Mouse (Mus musculus) kidney, embryonic 14.5 days (tissue): ENCODE results near the gene Mxra8. TPM values are rescaled to one million over a fixed set of nuclear protein-coding genes. Genes with fewer than 3 reads are reported as not detected.

ENCODE experiments used
- ATAC-seq: fragments of 200-750 bp; cut with Nextera tagmentation; 2 replicates; pipeline ENCODE4 v1.8.0; 2017; ENCODE audit warnings: moderate number of reproducible peaks, mild to moderate bottlenecking, moderate TSS enrichment, moderate library complexity; ENCODE audit not compliant: low FRiP score, low TSS enrichment
- H3K27ac ChIP-seq: fragments of 300-500 bp; sonication (generic); 2 replicates; pipeline ENCODE4 v1.5.1; 2014; ENCODE audit warnings: low read depth, mild to moderate bottlenecking, low read length, moderate library complexity, mixed read lengths
- H3K27me3 ChIP-seq: fragments of 300-500 bp; sonication (generic); 2 replicates; pipeline ENCODE4 v1.6.1; 2014; ENCODE audit warnings: mild to moderate bottlenecking, low read length; ENCODE audit not compliant: control insufficient read depth, insufficient read depth
- H3K36me3 ChIP-seq: fragments of 300-500 bp; sonication (generic); 2 replicates; pipeline ENCODE4 v1.6.1; 2014; ENCODE audit warnings: low read length, mixed read lengths; ENCODE audit not compliant: control insufficient read depth, insufficient read depth
- H3K4me1 ChIP-seq: fragments of 300-500 bp; sonication (generic); 2 replicates; pipeline ENCODE4 v1.6.1; 2014; ENCODE audit warnings: low read length, mixed read lengths; ENCODE audit not compliant: control insufficient read depth, insufficient read depth
- H3K4me2 ChIP-seq: fragments of 300-500 bp; sonication (generic); replicated peaks from 2 replicates; pipeline ENCODE4 v1.6.1; 2014; ENCODE audit warnings: low read depth, mild to moderate bottlenecking, low read length
- H3K4me3 ChIP-seq: fragments of 300-500 bp; sonication (generic); 2 replicates; pipeline ENCODE4 v1.5.1; 2014; ENCODE audit warnings: mild to moderate bottlenecking, low read length
- H3K9ac ChIP-seq: fragments of 300-500 bp; sonication (generic); 2 replicates; pipeline ENCODE4 v1.6.1; 2014; ENCODE audit warnings: low read depth, mild to moderate bottlenecking, low read length, moderate library complexity
- H3K9me3 ChIP-seq: fragments of 300-500 bp; sonication (generic); 2 replicates; pipeline ENCODE4 v1.6.1; 2016; ENCODE audit warnings: low read length; ENCODE audit not compliant: control insufficient read depth
- whole genome bisulfite sequencing: fragments of 180-500 bp; shearing (Covaris S2); extraction: QIAGEN DNeasy Blood & Tissue Kit; methylation state at CpG from one replicate; pipeline ENCODE4 v1.1.7; 2014; 5-methylcytosine and 5-hydroxymethylcytosine counted together
- polyA plus RNA-seq: library from polyadenylated mRNA; unstranded; fragments of >200 nt; fragmentation: Nextera tagmentation; extraction: Ambion mirVana; gene quantifications from 2 replicates; pipeline ENCODE4 v1.2.1, GENCODE M21; 2014

Mxra8 gene
- polyA plus RNA-seq, 1 experiment from 2014 or later, result 75.1 TPM

- Histone ChIP-seq H3K4me3 (peak overlapping the region; percentile 91), H3K4me2 (peak overlapping the region; percentile 93), H3K27ac (peak overlapping the region; percentile 89), H3K36me3 (peaks cover 12% of the 10 kb centered on the region), H3K27me3 (no peaks in the 10 kb centered on the region), H3K4me1 (peaks cover 10% of the 10 kb centered on the region), H3K9me3 (no peaks in the 10 kb centered on the region), H3K9ac (peak overlapping the region; percentile 88)
- peak; percentile 22; the same call in 1 of the 2 replicates for ATAC-seq
- under 1% methylated on average over 25 of the region's 25 CpGs for WGBS
Observed at GRCm38 (mm10) chr4:155831831-155832230, 7.6 kb upstream of the Mxra8 start.

GRCm38 (mm10) chr4:155832321-155832720, 7.2 kb upstream of the Mxra8 start:
- no peaks in the 10 kb centered on the region for H3K9me3 ChIP-seq

GRCm38 (mm10) chr4:155833234-155833633, 6.2 kb upstream of the Mxra8 start:
- Histone ChIP-seq H3K36me3 (peaks cover 5% of the 10 kb centered on the region; the same call in 1 of the 2 replicates), H3K4me3 (no peak overlapping the region), H3K9me3 (no peaks in the 10 kb centered on the region), H3K4me2 (no peak overlapping the region), H3K27me3 (no peaks in the 10 kb centered on the region), H3K4me1 (peaks cover 10% of the 10 kb centered on the region), H3K27ac (no peak overlapping the region), H3K9ac (no peak overlapping the region)
- no peak for ATAC-seq
- WGBS, result 84% methylated on average over 4 of the region's 4 CpGs

More at GRCm38 (mm10) chr4:155832321-155832720, 7.2 kb upstream of the Mxra8 start:
- Histone ChIP-seq H3K9ac (peak overlapping the region; percentile 88), H3K4me3 (peak overlapping the region; percentile 91), H3K27me3 (no peaks in the 10 kb centered on the region), H3K27ac (no peak overlapping the region), H3K4me2 (peak overlapping the region; percentile 93), H3K36me3 (peaks cover 9% of the 10 kb centered on the region), H3K4me1 (peaks cover 10% of the 10 kb centered on the region)
- no peak for ATAC-seq
- WGBS, result 57% methylated on average over 10 of the region's 10 CpGs

DNA sequence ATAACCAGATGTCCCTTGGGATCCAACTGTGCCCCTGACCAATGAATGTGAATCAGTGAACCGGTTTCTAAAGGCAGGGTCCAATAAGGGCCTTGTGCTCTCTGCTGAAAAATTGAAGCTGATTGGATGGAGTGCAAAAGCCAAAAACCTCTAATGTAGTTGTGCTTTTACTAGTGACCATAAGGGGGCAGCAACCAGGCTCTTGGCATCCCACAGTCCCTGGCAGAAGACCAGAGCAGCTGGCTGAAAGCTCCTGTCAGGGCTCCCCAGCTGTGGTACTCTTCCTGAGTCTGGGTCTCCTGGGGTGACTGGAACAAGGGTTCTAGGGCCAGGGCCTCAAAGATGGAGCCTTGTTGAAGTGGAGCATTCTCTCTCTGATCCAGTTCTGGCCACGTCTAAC, 5.6 kb upstream of the Mxra8 start:
- 39% methylated on average over 2 of the region's 2 CpGs for WGBS
- Histone ChIP-seq H3K27me3 (no peaks in the 10 kb centered on the region), H3K4me3 (no peak overlapping the region), H3K36me3 (peaks cover 5% of the 10 kb centered on the region; the same call in 1 of the 2 replicates), H3K9ac (no peak overlapping the region), H3K27ac (peak overlapping the region; percentile 11; the same call in 1 of the 2 replicates), H3K4me1 (peaks cover 10% of the 10 kb centered on the region), H3K9me3 (no peaks in the 10 kb centered on the region), H3K4me2 (no peak overlapping the region)
- ATAC-seq, result peak; percentile 21

DNA sequence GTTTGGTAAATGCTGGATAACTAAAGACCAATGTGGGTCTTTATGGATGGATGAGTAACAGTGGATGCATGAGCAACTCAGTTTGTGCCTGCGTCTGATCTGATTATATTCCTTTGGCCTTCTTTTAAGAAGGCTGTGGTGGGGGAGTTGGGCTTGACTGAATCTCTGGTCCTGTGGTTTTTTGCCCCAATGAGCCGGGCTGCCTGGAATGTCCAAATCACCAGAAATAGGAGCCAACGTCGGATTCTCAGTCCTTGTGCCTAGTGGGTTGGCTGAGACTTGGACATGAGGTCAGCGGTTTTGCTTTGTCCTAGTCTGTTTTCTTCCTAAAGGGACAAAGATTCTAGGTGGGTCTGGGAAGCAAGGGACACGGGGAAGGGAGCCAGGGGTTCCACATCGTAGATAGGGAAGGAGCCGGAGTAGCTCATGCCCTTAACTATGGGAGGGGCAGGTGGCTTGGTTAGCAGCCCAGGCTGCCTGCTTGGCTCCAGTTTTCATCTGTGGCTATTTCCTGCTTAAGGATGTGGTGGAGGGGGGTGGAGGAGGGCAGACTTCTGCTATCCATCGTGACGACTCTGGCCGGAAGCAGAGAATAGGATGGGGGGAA, 2.0 kb upstream of the Mxra8 start:
- no peak overlapping the region for H3K4me2 ChIP-seq
- 77% methylated on average over 11 of the region's 11 CpGs for WGBS
- peak overlapping the region; percentile 24; the same call in 1 of the 2 replicates for H3K27ac ChIP-seq
- no peaks in the 10 kb centered on the region for H3K27me3 ChIP-seq
- peaks cover 7% of the 10 kb centered on the region; the same call in 1 of the 2 replicates for H3K36me3 ChIP-seq
- peaks cover 23% of the 10 kb centered on the region for H3K4me1 ChIP-seq
- no peak overlapping the region for H3K4me3 ChIP-seq
- no peaks in the 10 kb centered on the region for H3K9me3 ChIP-seq
- no peak for ATAC-seq
- H3K9ac ChIP-seq, result no peak overlapping the region

DNA sequence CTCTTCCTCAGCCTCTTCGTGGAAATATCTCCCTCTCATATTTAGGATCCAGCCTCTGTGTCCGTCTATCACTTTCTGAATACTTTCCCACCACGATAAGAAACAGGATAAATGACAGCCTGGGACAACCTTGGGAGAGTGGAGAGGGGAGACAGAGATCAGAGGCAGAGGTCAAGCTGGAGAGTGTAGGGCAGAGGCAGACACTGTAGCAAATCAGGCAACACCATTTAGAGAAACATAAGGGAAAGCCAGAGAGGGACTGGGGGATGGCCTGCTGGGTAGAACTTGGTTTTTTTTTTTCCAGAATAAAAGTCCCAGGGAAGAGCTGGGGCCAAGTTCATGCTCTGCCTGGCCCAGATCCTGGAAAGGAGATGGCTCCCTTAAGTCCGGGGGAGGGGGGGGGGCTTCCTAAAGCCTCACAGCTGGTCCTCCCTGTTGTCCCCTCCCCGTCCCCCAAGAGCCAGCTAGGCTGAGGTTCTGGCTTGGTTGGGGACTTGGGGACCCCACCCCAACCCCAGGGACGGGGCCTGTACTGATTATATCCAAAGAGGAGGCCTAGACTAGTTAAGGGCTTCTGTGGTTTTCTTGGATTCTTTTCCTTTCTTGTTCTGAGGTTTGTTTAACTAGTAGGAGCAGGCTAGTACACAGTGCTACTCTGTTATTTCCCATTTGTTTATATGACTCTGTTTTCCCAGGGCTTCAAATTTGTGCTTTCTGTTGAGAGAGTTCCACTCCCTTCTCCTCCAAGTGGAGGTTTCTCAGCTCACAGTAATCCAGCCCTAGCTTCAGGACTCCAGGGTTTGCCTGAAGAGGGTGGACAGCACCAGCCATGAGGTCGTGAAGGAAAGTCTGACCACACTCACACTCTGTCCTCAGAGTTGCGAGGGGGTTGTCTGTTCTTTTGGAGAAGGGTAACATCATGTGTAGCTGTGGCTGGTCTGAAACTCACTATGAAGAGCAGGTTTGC, 1.0 kb upstream of the Mxra8 start:
- H3K9ac ChIP-seq, result no peak overlapping the region
- ATAC-seq, result no peak
- WGBS, result 53% methylated on average over 8 of the region's 8 CpGs

GRCm38 (mm10) chr4:155840076-155841002, 859 bp downstream of the Mxra8 start:
- peaks cover 13% of the 10 kb centered on the region for H3K36me3 ChIP-seq

More for the DNA sequence above, 1.0 kb upstream of the Mxra8 start:
- peak overlapping the region; percentile 44; the same call in 1 of the 2 replicates for H3K27ac ChIP-seq
- peak overlapping the region; percentile 76; the same call in 1 of the 2 replicates for H3K4me2 ChIP-seq
- H3K9me3 ChIP-seq, result no peaks in the 10 kb centered on the region
- peaks cover 22% of the 10 kb centered on the region for H3K4me1 ChIP-seq
- no peaks in the 10 kb centered on the region for H3K27me3 ChIP-seq
- peaks cover 12% of the 10 kb centered on the region for H3K36me3 ChIP-seq
- H3K4me3 ChIP-seq, result no peak overlapping the region

GRCm38 (mm10) chr4:155841003-155841454, 1.5 kb downstream of the Mxra8 start:
- no peaks in the 10 kb centered on the region for H3K27me3 ChIP-seq
- H3K4me2 ChIP-seq, result peak overlapping the region; percentile 76
- ATAC-seq, result peak; percentile 70
- H3K27ac ChIP-seq, result 0 out of 2 replicates have a peak overlapping the region, but pooled peaks have one; percentile 76
- no peaks in the 10 kb centered on the region for H3K9me3 ChIP-seq
- under 1% methylated on average over 32 of the region's 32 CpGs for WGBS
- peaks cover 17% of the 10 kb centered on the region for H3K4me1 ChIP-seq
- peak overlapping the region; percentile 58; the same call in 1 of the 2 replicates for H3K9ac ChIP-seq
- H3K4me3 ChIP-seq, result peak overlapping the region; percentile 48
- peaks cover 13% of the 10 kb centered on the region for H3K36me3 ChIP-seq

More at GRCm38 (mm10) chr4:155840076-155841002, 859 bp downstream of the Mxra8 start:
- ATAC-seq, result peak; percentile 17
- Histone ChIP-seq H3K9me3 (no peaks in the 10 kb centered on the region), H3K4me3 (peak overlapping the region; percentile 48), H3K4me2 (peak overlapping the region; percentile 76), H3K27me3 (no peaks in the 10 kb centered on the region), H3K9ac (peak overlapping the region; percentile 58), H3K4me1 (peaks cover 17% of the 10 kb centered on the region), H3K27ac (peak overlapping the region; percentile 76)
- 10% methylated on average over 8 of the region's 8 CpGs for WGBS
